Mouse (Mus musculus) retina, postnatal 1 day (tissue): ENCODE data around the gene Dmrt1.
"Not testable (repeated sequence)": the region's sequence is repeated elsewhere in the genome, so short reads cannot be mapped to it uniquely, and the experiment has no call there.

Source experiments
- DNase-seq: peaks from one replicate; pipeline ENCODE4 v3.0.0-alpha.2; 2012

Gene Dmrt1

DNA sequence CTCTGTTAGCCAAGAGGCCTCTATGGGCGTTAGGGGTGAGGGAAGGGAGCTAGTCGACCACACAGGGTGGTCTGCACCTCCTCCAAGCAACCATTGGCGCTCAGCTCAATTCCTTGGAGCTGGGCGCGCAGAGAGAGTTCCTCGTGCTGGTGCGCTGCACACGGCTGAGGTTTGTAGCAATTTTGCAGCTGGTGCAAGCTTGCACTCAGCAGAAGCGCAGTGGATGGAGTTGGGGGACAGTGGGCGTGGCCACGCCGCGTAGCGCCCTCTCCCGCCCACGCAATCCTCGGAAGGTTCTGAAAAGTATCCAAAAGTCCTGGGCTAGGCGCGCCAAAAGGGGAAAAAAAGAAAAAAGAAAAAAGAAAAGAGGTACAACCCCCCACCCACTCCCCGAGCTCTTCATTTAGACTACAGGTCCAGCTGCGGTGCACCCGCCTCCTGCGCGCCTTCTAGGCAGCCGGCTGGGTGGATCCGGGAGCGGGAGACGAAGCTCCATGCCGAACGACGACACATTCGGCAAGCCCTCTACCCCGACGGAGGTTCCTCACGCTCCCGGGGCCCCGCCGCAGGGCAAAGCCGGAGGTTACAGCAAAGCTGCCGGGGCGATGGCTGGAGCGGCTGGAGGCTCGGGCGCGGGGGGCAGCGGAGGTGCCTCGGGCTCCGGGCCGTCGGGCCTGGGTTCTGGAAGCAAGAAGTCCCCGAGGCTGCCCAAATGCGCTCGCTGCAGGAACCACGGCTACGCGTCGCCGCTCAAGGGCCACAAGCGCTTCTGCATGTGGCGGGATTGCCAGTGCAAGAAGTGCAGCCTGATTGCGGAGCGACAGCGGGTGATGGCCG is at the start of gene Dmrt1:
Gene Dmrt1, plus strand, starts transcription at position 259 of the 837 bp plus-strand sequence.
- DNase-seq: peak; percentile 40

DNA sequence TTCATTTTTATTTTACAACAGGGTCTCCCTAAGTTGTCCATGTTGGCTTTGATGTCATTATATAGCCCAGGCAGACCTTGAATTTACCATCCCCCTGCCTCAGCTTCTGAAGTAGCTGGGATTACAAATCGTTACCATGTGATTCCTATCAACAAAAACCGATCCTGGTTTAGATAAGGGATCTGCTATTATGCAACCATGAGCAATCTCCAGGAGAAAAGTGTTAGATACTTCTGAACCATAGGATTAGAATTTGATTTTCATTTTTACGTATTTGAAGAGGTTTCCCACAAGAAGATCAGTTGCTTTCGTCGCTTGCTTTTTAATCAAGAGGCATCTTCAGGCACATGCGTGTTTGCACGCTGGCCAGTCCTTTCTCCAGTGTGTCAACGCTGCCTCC is 44.7 kb upstream of the Dmrt1 start:
- no peak for DNase-seq

DNA sequence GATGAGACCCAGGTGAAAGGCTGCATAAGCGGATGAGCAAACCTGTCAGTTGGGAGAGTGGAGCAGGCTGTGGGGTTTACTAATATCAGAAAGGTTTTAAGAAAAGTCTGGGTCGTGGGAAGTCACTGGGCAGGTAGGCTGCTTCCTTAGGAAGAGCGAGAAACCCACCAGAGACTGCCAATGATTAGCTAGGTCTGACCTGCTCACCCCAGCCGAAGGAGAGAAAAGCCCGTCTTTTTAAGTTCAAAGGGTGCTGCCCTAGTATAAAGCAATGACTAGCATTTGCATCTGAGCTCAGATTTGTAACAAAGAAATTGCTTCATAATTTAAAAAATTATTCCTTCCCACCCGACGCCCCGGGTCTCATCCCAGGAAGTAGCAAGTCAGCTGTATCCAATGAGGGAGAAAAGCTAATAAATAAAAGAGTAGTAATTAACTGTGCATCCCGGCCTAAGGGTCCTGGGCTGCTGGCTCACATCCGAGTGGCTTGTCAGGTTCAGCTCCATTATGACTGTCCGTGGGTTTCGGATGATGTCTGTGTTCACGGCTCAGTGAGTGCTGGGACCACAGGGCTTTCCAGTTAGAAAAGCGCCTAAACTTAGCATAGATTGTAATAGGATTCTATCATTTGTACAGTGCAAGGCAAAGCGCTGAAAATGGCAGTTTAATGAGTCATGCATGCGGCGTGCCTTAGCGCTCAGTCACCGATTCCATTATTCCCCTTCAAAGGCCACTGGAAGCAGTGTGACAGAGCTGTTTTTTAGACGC is 43.7 kb upstream of the Dmrt1 start:
- peak; percentile 57 for DNase-seq

DNA sequence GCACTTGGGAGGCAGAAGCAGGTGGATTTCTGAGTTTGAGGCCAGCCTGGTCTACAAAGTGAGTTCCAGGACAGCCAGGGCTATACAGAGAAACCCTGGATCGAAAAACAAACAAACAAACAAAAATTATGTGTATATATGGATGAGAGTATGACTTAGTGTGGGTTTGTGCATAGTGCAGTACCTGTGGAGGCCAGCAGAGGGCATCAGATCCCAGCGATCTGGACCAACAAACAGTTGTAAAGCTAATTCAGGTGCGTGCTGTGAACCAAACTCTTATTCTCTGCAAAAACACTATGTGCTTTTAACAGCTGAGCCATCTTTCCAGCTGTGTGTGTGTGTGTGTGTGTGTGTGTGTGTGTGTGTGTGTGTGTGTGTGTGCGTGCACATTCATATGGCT is 29.6 kb upstream of the Dmrt1 start:
- not testable (repeated sequence) for DNase-seq

DNA sequence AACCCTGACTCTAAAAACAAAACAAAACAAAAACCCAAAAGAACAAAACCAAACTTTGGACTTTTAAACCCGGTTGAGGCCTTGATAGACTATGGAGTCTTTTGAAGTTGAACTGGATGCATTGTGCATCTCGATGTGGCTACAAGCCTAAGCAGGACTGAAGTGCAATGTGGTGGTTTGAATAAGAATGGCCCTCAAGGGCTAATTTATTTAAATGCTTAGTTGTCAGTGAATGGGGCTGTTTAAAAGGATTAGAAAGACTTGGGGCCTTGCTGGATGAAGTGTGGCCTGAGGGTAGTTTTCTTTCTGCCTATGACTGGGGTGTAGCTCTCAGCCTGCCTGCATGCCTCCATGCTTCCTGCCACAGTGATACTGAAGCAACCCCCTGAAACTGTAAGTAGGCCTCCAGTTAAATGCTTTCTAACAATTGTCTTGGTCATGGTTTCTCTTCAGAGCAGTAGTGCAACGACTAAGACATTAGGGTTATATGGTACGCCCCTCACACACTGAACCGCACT is 26.2 kb upstream of the Dmrt1 start:
- DNase-seq: no peak

DNA sequence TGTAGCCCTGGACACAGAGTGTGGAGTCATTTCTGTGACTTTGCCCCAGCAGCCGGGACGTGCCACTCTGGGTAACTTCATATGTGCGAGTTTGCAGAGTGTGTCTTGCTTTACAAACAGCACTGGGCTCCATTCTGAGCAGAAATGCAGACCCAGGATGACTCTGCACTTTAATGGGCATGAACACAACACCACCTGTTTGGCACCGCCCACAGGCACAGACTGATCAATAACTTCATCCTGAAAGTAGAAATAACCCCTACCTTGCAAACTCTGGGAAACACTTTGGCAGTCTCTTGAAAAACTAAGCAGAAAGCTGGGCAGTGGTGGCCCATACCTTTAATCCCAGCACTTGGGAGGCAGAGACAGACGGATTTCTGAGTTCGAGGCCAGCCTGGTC is 24.6 kb upstream of the Dmrt1 start:
- DNase-seq: no peak

DNA sequence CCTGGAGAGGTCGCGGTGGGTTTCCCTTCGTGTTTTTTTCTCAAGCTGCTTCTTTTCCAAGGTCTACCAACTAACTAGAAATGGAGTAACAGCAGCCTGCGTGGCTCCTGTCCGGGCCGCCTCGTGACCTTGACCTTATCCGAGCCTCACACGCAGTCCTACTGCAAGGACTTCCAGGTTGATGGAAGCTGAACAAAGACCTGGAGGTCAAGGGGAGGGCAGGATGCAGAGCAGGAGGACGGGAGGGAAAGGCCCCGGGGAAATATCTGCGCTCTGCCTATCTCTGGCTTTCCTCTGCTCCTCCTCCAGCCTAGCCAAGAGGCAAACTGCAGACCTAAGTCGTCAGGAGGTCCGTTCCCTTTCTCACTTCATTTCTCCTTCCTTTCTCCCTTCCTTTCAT is 18.9 kb upstream of the Dmrt1 start:
- no peak for DNase-seq

DNA sequence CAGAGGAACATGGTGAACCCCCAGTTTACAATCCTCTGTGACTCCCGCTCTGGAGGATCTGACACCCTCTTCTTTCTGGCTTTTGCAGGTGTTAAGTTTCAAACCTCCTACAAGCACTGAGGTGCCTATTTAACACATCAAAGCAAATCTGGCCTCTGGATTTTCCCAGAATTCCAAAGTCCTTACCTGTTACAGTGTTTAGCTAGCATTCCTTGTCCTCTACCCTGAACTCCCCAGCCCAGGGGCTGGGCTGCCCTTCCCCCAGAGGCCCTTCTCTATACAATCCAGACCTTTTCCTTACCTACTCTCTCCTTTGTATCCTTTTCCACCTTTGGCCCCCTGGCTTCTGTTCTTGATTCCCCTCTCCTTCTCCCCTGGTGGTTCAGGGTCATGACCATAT is 18.1 kb upstream of the Dmrt1 start:
- DNase-seq: no peak

DNA sequence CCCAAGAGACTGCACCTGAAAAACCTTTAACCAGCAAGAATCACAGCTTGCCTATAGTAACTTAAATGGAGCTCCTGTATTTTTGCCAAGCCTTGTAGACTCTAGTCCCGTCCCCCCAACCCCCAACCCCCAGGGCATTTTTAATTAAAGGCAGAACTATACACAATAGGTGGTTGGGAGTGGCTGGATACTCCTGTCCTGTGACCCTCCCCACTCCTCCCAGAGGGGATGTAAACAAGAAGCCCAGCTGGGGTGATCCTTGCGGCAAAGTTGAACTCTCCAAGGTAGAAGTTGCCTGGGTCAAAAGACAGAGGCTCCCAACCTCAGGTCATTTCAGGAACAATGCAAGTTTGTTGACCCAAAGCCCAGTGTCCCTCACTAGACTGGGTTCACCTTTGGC is 16.9 kb upstream of the Dmrt1 start:
- no peak for DNase-seq

DNA sequence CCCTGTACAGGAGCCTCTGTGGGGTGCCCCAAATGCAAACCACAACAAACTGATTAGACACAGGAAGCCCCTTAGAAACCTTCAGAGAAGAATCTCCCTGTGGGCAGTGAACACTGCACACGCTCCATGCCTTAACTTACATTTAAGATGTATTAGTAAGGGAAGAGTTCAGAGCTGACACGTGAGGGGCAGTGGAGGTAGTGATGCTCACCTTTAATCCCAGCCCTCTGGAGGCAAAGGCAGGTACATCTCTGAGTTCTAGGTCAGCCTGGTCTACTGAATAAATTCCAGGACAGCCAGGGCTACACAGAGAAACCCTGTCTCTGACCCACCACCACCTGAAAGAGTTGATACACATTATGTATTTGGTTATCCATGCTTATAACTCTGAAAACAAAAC is 15.9 kb upstream of the Dmrt1 start:
- DNase-seq: no peak

DNA sequence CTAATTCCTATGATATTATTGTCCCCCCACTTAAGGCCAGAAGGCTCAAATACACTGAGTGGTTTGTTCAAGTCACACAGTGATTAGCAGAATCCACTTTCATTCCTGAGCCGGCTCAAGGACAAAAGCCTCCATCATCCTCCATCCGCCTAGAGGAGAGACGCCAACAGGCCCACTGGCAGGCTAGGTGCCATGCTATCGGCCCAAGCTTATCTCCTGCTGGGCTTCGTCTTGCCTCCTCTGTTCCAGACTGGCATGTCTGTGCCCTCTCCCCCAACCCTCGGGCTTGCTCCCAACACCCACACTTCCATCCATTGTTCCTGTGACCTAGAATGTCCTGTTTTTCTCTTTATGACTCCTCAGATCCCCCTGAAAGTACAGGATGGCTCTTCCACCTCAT is 8.0 kb upstream of the Dmrt1 start:
- DNase-seq: peak; percentile 35

DNA sequence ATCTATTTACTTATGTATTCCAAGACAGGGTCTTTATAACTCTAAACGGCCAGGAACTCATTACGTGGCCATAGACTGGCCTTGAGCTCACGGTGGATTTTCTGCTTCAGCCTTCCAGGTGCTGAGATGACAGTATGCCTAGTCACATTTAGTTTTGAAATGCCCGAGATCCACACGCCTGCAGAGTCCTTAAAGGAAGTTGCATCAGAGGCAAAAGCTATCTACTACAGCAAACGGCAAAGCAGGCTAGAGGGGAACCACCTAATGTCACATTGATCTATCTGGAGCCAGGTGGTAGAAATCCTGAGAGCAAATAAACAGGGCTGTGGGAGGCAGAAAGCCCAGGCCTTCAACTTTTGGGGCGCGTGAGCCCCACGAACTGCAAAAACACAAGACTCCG is 540 bp upstream of the Dmrt1 start:
- DNase-seq: no peak

DNA sequence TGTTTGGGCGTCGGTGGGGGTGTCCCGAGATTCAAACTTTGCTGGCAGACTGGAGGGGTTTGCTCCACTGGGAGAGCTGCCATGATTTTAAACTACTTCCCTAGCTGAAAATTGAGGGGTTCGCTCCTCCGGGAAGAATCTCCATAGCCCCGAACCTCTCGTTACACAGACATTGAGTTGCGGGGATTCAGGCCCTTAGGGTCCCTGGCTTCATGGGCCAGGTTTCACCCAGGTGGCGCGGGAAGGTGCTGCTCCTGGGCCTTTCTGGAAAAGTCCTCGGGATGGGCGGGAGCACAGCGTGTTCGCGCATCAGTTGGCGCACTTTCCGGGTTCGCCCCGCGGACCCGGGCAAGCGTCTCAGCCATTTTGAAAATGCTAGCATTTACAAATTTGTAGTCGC is 1.2 kb downstream of the Dmrt1 start:
- DNase-seq: peak; percentile 11

DNA sequence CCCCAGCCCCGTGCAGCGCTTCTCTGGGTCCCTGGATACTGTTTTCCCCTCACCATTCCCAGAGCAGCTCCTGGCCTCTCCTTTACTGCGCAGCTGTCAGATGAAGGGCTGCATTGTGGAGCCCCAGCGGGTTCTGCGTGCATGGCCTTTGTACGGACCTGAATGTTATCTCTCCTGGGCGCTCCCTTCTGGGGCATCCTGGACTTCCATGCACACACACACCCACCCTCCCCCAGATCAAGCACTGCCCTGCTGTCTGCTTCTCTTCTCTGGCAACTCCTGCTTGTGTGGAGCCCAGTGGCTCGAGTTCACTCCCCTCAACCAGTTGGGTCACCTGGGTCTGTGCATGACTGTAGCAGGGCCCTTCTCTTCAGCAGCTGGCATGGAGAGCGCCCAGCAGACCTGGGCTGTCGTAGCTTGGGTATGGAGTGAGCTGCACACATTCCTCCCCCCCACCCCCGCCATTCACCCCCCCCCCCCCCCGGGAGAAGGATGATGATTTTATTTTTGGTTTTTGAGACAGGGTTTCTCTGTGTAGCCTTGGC is 9.6 kb downstream of the Dmrt1 start:
- DNase-seq: no peak

DNA sequence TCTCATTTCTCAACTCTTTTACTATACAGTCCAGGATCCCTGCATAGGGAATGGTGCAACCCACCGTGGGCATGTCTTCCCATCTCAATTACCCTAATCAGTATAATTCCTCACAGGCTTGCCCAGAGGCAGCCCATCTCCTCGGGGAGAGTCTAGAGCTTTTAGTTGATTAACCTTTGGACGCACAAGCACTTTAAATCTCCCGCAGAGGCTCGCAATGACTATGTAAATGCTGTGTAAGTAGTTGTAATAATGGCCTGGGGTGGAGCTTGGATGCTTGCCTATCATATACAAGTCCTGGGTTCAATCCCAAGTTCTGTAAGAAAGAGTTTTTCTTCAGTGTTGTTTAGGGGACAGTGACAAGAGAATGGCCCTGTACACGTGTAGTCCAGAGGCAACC is 18.7 kb downstream of the Dmrt1 start:
- no peak for DNase-seq

DNA sequence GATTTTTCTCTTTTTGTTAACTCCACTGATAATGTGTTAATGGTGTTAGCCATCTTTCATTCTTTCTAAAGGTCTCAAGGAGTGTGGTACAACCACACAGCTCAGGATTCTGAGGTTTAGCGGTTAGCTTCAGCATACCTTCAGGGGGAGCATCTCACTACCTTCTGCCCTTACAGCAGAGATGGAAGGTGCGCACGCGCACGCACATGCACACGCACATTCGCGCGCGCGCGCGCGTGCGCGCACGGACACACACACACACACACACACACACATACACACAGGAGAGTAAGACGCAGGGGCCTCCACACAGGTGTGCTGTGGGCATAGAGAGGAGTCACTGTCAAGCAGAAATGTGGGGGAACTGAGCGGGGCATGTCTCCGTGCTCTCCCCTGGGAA is 20.3 kb downstream of the Dmrt1 start:
- no peak for DNase-seq

DNA sequence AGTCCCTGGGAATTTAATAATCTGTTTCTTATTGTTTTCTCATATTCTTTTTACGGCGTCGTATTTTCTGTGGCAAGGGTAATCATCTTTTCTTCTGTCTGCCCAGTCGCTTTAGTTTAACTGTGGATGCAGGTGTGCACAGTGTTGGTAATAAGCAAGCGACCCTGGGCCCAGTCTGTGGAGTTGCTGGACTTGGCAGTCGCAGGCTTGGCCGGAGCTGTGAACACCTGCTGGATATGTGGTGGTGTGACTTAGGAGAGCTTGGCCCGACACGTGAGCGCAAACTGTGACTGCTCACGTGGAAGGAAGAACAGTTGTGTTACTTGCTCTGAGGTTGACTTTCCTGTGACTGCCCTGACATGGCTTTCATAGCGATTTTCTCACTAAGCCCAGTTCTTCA is 24.3 kb downstream of the Dmrt1 start:
- peak; percentile 19 for DNase-seq

DNA sequence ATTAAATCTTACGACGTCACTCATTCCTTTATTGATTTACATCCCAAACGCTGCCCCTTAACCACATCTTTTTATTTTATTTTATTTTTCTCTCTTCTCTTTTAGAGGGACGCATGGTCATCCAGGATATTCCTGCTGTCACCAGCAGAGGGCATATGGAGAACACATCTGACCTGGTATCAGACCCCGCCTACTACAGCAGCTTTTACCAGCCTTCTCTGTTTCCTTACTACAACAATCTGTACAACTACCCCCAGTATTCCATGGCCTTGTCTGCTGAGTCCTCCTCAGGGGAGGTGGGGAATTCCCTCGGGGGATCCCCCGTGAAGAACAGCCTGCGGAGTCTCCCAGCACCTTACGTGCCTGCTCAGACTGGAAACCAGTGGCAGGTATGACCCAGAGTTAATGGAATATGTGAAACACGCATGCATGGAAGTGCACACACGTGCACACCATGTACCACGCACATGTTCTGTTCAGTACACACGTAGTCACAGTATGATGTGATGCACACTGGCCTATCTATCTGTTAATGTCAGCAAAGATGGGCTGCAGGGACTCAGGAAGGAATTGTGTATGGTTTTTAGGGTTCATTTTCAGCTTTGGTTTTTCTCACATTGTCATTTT is 40.4 kb downstream of the Dmrt1 start:
- peak; percentile 75 for DNase-seq

DNA sequence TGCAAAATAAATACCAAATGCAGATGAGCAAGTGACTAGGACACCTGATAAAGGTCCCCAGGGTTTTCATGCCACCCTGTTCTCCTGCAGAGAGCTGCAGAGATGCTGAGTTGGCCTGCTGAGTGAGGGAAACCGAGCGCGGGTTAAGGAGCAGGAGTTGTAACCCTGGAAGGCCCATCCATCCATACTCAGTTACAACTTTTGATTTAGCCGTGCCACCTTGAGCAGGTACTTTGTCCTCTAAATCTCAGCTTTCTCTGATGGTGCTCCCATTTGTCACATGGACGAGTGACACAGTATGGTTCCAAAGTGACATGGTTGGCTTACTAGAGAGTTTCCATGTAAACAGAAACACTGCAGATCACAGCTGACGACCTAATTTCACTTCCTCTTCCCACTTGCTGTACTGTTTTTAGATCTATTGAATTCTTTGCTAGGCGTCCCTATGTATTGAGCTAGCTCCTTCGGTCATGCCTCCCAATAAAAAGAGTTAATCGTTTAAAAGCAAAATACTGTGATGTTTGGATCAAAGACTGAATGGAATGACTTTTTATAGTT is 41.7 kb downstream of the Dmrt1 start:
- no peak for DNase-seq

DNA sequence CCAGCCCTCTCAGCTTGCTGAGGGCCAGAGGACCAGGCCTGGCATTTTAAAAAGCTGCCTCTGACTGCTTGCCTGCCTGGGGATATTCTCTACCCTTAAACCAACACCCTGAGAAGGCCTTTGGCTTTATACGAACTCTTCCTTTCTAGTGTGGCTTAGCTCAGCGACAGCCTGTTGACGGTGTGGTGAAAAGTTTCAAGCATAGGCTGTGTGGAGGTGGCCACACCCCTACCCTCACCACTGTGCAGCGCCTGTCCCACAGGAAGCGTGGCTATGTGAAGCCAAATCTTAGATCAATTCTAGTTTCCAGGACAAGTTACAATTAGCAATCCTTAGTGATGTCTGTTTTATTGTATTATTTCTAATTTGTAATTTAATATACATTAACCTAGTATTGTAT is 44.9 kb downstream of the Dmrt1 start:
- no peak for DNase-seq

DNA sequence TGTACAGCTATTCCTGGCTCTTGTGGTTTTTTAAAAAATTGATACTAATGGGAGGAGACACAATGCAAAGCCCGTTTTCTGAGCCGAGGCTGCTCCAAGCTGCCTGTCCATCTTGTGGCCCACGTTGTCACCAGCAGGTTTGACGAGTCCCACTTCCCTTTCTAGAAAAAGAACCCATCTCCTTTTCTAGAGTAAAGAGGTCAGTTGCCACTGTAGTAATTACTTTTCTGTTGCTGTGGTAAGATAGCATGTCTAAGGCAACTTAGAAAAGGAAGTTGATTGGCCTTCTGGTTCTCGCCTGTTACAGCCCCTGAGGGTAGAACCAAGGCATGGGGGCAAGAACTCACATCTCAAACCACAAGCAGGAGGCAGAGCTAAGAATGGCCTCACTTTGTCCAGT is 45.6 kb downstream of the Dmrt1 start:
- no peak for DNase-seq

DNA sequence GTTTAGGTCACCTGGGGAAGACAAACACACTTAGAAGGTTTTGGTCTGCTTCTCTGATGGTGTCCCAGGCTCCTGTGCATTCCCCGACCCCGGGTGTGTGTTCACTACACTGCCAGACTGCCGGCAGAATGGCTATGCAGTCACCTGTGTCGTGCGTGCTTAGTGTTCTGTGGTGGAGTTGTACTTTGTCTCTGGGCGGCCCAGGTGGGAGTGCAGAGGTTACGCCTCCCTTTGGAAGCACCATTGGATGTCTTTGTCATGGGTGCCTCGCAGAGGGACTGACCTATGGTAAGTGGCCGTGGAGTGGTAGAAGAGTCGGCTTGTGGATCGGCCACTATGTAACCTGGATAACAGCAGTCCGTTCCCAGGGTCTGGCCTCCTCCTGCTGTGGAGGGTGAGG is 59.0 kb downstream of the Dmrt1 start:
- no peak for DNase-seq

DNA sequence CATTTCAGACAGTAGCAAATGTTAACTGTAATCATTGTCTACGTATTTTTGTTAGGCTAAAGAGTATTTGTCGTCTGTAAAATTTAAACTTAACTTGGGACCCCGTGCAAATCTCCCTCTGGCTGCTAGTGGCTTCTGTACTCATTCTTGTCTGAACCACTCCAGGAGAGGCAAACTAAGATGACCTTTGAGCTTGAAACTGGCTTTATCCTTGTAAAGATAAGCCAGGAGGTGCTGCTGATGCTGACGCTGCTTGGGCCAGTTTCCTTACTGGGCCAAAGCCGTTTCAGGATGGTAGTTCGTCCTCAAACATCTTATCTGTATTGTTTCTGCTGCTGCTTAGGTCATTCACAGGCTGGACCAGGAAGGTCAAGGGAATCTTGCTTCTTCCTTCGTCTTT is 64.4 kb downstream of the Dmrt1 start:
- no peak for DNase-seq
